Mouse (Mus musculus) liver, embryonic 11.5 days (tissue): ENCODE measurements around the gene Aqr. TPM values are rescaled to one million over a fixed set of nuclear protein-coding genes. Genes with fewer than 3 reads are reported as not detected.

Experiments used
- ATAC-seq: fragments of 200-750 bp; cut with Nextera tagmentation; replicated peaks from 2 replicates; pipeline ENCODE4 v1.8.0; 2017; ENCODE audit warnings: moderate number of reproducible peaks, mild to moderate bottlenecking, moderate TSS enrichment, moderate library complexity; ENCODE audit not compliant: low FRiP score
- DNase-seq: peaks from one replicate; pipeline ENCODE4 v3.0.0-alpha.2; 2017; ENCODE audit warnings: low spot score
- H3K27ac ChIP-seq: fragments of 300-500 bp; sonication (generic); 2 replicates; pipeline ENCODE4 v1.5.1; 2014; ENCODE audit warnings: mild to moderate bottlenecking, low read depth, low read length, control low read depth
- H3K27me3 ChIP-seq: fragments of 300-500 bp; sonication (generic); replicated peaks from 2 replicates; pipeline ENCODE4 v1.6.1; 2014; ENCODE audit warnings: low read length, mixed read lengths; ENCODE audit not compliant: control insufficient read depth, insufficient read depth
- H3K36me3 ChIP-seq: fragments of 300-500 bp; sonication (generic); 2 replicates; pipeline ENCODE4 v1.6.1; 2014; ENCODE audit warnings: mild to moderate bottlenecking, low read length, moderate library complexity, mixed read lengths; ENCODE audit not compliant: control insufficient read depth, insufficient read depth
- H3K4me1 ChIP-seq: fragments of 300-500 bp; sonication (generic); replicated peaks from 2 replicates; pipeline ENCODE4 v1.6.1; 2014; ENCODE audit warnings: low read length, mixed read lengths; ENCODE audit not compliant: control insufficient read depth, insufficient read depth
- H3K4me2 ChIP-seq: fragments of 300-500 bp; sonication (generic); 2 replicates; pipeline ENCODE4 v1.6.1; 2014; ENCODE audit warnings: mild to moderate bottlenecking, control low read depth, moderate library complexity
- H3K4me3 ChIP-seq: fragments of 300-500 bp; sonication (generic); 2 replicates; pipeline ENCODE4 v1.5.1; 2014; ENCODE audit warnings: low read depth, low read length, control low read depth
- H3K9ac ChIP-seq: fragments of 300-500 bp; sonication (generic); 2 replicates; pipeline ENCODE4 v1.6.1; 2014; ENCODE audit warnings: low read depth, low read length, control low read depth
- H3K9me3 ChIP-seq: fragments of 300-500 bp; sonication (generic); 2 replicates; pipeline ENCODE4 v1.6.1; 2016; ENCODE audit warnings: low read length, inconsistent platforms, mixed read lengths; ENCODE audit not compliant: control insufficient read depth
- WGBS: fragments of 180-500 bp; shearing (Covaris S2); extraction: QIAGEN DNeasy Blood & Tissue Kit; methylation state at CpG from one replicate; pipeline ENCODE4 v1.1.7; 2014; 5-methylcytosine and 5-hydroxymethylcytosine counted together
- polyA plus RNA-seq: library from polyadenylated mRNA; unstranded; fragments of >200 nt; fragmentation: Nextera tagmentation; extraction: Ambion mirVana; gene quantifications from 2 replicates; pipeline ENCODE4 v1.2.1, GENCODE M21; 2014

Aqr gene
- polyA plus RNA-seq, 1 experiment from 2014 or later, result 57.0 TPM

DNA sequence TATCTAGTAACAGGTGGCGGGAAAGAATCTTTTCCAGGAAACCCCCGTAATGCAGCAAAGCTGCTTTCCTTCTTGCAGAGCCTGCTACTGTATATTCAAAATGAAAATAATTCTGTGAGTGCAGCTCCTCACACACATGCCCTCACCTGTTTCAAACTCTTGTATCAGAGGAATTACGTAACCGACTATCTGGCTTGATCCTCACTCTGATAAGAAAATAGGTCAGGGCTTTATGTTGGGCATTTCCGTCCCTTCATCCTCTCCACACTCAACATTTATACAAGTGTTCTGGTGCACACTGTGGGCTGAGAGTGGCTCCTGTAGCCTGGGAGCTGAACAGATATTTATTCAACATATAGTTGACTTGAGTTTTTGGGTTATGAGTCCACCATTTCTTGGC, 87.7 kb downstream of the Aqr start:
- Histone ChIP-seq H3K36me3 (peaks cover 11% of the 10 kb centered on the region; the same call in 1 of the 2 replicates), H3K4me3 (no peak overlapping the region), H3K4me1 (no peaks in the 10 kb centered on the region), H3K27me3 (no peaks in the 10 kb centered on the region), H3K27ac (no peak overlapping the region), H3K9me3 (no peaks in the 10 kb centered on the region), H3K9ac (no peak overlapping the region), H3K4me2 (no peak overlapping the region)
- DNase-seq (no peak), ATAC-seq (no peak)
- WGBS, result 94% methylated on average over 5 of the region's 5 CpGs

DNA sequence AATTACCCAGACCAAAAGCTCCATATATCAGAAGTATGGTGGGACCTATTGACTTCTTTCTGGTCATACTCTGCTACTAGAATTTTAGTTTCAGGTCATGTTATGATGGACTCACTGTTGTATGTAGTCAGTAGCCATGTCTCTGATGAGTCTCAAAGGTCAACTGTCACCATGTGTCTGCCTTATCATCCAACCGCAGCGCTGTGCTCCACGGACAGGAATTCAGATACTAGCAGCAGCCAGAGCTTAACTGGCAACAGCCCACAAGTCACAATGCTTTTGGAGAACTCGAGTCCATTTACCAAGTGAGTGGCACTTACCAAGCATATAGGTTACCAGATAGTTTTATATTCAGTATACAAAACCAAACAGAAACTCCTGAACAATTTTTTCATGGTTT, 89.2 kb downstream of the Aqr start:
- Histone ChIP-seq H3K36me3 (peaks cover 11% of the 10 kb centered on the region; the same call in 1 of the 2 replicates), H3K4me2 (no peak overlapping the region), H3K9me3 (no peaks in the 10 kb centered on the region), H3K27ac (no peak overlapping the region), H3K4me3 (no peak overlapping the region), H3K4me1 (no peaks in the 10 kb centered on the region), H3K27me3 (no peaks in the 10 kb centered on the region), H3K9ac (no peak overlapping the region)
- no peak for DNase-seq
- ATAC-seq, result peak; percentile 84
- 61% methylated on average over 4 of the region's 4 CpGs for WGBS

DNA sequence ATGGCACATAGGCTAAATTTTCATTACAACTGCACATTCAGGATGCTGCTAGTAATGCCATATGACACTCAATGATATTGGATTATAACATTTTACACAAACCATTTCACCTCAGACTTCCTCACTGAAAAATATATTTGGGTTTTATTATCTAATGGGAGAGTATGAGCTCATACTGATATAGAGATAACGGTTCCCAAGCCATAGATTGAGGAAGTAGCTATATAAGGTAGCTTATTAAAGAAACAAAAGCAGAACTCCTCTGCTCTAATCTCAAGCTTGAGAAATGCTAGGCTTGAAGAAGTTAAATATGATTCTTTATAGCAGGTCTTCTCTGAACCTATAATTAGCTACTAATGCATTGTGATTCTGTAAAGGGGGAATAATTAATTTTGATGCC, 90.3 kb downstream of the Aqr start:
- ATAC-seq (no peak), DNase-seq (no peak)
- H3K4me2 ChIP-seq, result no peak overlapping the region
- H3K36me3 ChIP-seq, result peaks cover 8% of the 10 kb centered on the region; the same call in 1 of the 2 replicates
- WGBS, result 65% methylated on average over 1 of the region's 1 CpGs
- H3K27me3 ChIP-seq, result no peaks in the 10 kb centered on the region
- H3K27ac ChIP-seq, result no peak overlapping the region
- H3K4me1 ChIP-seq, result no peaks in the 10 kb centered on the region
- no peaks in the 10 kb centered on the region for H3K9me3 ChIP-seq
- H3K9ac ChIP-seq, result no peak overlapping the region
- no peak overlapping the region for H3K4me3 ChIP-seq

DNA sequence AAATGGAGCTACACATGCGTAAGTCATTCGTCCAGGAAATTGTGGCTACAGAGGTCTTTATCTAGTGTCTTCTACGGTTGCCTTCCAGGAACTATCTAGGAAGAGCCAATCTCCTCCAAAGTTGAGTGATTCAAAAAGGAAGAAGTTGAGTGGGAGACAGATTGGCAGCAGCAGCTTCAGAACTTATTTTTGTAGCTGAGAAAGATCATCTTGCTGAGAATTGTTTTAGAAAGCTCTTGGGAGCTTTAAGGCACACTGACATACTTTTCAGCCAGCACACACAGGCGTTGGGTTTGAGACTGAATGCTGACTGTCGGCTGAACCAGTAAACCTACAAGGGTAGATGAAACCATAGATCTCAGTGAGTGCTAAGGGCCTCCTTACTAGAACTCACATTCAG, 91.5 kb downstream of the Aqr start:
- H3K27me3 ChIP-seq, result no peaks in the 10 kb centered on the region
- WGBS, result 62% methylated on average over 5 of the region's 5 CpGs

DNA sequence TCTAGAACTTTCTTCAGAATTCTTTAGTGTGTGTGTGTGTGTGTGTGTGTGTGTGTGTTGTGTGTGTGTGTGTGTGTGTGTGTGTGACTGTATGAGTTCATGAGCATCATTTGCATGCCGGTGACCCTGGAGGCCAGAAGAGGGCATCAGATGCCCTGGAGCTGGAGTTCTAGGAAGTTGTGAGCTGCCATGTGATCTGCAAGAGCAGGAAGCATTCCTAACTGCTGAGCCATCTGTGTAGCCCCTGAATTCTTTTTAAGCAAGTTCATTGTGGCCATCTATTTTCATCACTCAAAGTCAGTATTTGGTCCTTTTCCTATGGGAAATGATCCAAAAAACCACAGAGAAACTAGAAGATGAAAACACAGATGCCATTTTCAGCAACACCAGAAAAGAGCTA, 92.1 kb downstream of the Aqr start:
- no peaks in the 10 kb centered on the region for H3K36me3 ChIP-seq
- H3K9me3 ChIP-seq, result no peaks in the 10 kb centered on the region
- no peak overlapping the region for H3K4me3 ChIP-seq
- ATAC-seq, result no peak
- H3K27me3 ChIP-seq, result no peaks in the 10 kb centered on the region
- no peak overlapping the region for H3K9ac ChIP-seq
- no peak for DNase-seq
- WGBS, result 85% methylated on average over 1 of the region's 1 CpGs
- no peak overlapping the region for H3K27ac ChIP-seq
- H3K4me2 ChIP-seq, result no peak overlapping the region
- H3K4me1 ChIP-seq, result no peaks in the 10 kb centered on the region

More for the DNA sequence above, 91.5 kb downstream of the Aqr start:
- Histone ChIP-seq H3K36me3 (peaks cover 3% of the 10 kb centered on the region; the same call in 1 of the 2 replicates), H3K4me2 (no peak overlapping the region), H3K4me3 (no peak overlapping the region), H3K27ac (no peak overlapping the region), H3K9ac (no peak overlapping the region), H3K4me1 (no peaks in the 10 kb centered on the region), H3K9me3 (no peaks in the 10 kb centered on the region)
- DNase-seq (no peak), ATAC-seq (no peak)

- ATAC-seq (no peak), DNase-seq (no peak)
- H3K4me1 ChIP-seq, result no peaks in the 10 kb centered on the region
- no peaks in the 10 kb centered on the region for H3K36me3 ChIP-seq
- no peaks in the 10 kb centered on the region for H3K27me3 ChIP-seq
- no peaks in the 10 kb centered on the region for H3K9me3 ChIP-seq
- H3K27ac ChIP-seq, result no peak overlapping the region
- H3K4me2 ChIP-seq, result no peak overlapping the region
- H3K4me3 ChIP-seq, result no peak overlapping the region
- no peak overlapping the region for H3K9ac ChIP-seq
- 83% methylated on average over 9 of the region's 9 CpGs for WGBS
Observed at GRCm38 (mm10) chr2:114093577-114093976, 93.2 kb downstream of the Aqr start.

GRCm38 (mm10) chr2:114089862-114090261, 97.0 kb downstream of the Aqr start:
- no peak overlapping the region for H3K4me2 ChIP-seq
- no peaks in the 10 kb centered on the region for H3K36me3 ChIP-seq
- no peak overlapping the region for H3K27ac ChIP-seq
- no peak overlapping the region for H3K9ac ChIP-seq
- DNase-seq, result no peak
- no peak overlapping the region for H3K4me3 ChIP-seq
- 85% methylated on average over 3 of the region's 3 CpGs for WGBS
- H3K4me1 ChIP-seq, result no peaks in the 10 kb centered on the region
- no peaks in the 10 kb centered on the region for H3K27me3 ChIP-seq
- no peak for ATAC-seq
- no peaks in the 10 kb centered on the region for H3K9me3 ChIP-seq

DNA sequence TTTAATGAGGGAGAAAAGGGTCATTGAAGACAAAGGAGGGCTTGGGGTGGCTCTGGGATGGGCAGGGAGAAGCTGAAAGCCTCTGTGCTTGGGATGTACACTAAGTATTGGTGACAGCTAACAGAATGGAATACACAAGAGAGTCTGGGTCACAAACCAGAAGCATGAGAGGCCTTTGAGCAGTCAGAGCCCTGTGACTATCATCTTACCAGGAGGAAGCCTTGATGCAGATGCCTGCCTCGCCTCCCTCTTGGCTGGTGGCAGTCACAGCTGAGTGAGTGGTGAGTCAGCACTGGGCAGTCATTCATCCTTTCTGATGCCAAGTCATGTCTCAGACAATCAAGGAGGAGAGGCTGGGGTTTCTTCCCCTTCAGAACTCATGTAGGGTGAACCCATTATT, 99.6 kb downstream of the Aqr start:
- Histone ChIP-seq H3K4me1 (no peaks in the 10 kb centered on the region), H3K27ac (no peak overlapping the region), H3K27me3 (no peaks in the 10 kb centered on the region), H3K36me3 (no peaks in the 10 kb centered on the region), H3K4me3 (no peak overlapping the region), H3K4me2 (no peak overlapping the region), H3K9me3 (no peaks in the 10 kb centered on the region), H3K9ac (no peak overlapping the region)
- DNase-seq (no peak), ATAC-seq (no peak)
- WGBS, result 65% methylated on average over 1 of the region's 1 CpGs

- H3K4me2 ChIP-seq, result no peak overlapping the region
- DNase-seq, result no peak
Observed at GRCm38 (mm10) chr2:114071876-114072275, 114.9 kb downstream of the Aqr start.

More at GRCm38 (mm10) chr2:114071876-114072275, 114.9 kb downstream of the Aqr start:
- WGBS, result 68% methylated on average over 2 of the region's 2 CpGs
- Histone ChIP-seq H3K36me3 (no peaks in the 10 kb centered on the region), H3K9ac (no peak overlapping the region), H3K27ac (no peak overlapping the region), H3K4me3 (no peak overlapping the region), H3K9me3 (no peaks in the 10 kb centered on the region), H3K4me1 (no peaks in the 10 kb centered on the region), H3K27me3 (no peaks in the 10 kb centered on the region)
- ATAC-seq, result no peak
